Mouse (Mus musculus): ENCODE measurements around the gene Olfr1157.

Gene Olfr1157

DNA sequence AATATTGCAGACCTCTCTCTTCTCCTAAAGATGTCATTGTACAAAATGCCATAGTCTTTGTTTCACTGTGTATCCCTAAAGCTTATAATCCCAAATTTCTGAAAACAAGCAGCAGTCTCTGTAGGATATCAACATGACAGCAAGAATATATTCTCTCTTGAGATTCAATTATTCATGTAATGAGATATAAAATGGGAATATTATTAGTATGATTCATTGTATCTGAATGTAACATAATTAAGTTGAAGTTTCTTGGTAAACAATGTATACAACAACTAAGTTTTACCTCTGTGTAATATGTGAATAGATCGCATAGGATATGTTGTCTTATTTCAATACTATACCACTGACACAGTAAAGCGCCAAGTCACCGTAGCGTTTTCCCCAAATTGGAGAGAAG is at the start of gene Olfr1157:
Gene Olfr1157 (minus strand): TSS at position 101 of the 400 bp plus-strand sequence.
- DNase-seq = no peak

- no peak for DNase-seq
Measured at GRCm38 (mm10) chr2:88007515-88008318, 39.6 kb upstream of the Olfr1157 start, which contains the start of gene Olfr1160. Gene Olfr1160 (minus strand): TSS chr2:88008268.

DNA sequence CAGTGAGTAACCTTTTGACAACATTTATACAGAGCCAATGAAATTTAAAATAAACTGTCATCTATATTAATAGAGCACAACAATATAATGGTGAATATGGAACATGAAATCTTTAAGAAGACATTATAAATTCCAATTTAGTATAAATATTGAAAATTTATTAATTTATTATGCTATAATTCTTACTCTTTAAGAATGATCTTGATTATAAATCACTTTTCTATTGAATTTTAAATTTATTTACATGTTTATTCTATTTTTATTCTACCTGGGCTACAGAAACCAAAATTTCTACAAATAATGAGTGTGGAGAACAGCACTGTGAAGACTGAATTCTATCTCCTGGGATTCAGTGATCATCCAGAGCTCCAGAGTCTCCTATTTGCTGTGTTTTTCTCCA is 21.7 kb upstream of the Olfr1157 start, which contains the start of gene Olfr1158:
Gene Olfr1158 (plus strand): TSS at position 301 of the 400 bp plus-strand sequence.
- no peak for DNase-seq

DNA sequence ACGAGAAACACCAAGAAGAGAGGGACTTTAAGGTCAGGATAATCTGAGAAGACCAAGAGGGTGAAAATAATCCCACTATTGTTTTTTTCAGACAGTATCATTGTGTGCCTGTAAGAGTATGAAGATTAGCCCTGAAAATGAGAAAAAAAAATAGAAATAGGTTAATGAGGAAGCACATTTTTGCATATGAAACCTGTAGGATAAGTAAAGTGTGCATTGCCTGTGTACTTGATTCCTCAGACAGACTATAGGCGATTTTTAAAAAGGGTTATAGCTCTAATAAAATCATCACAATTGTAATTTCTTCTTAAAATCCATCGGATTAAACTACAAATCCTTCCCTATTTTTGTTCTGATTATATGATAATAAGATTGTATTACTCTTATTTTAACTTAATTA is 6.5 kb upstream of the Olfr1157 start, which contains the start of gene Olfr74:
Gene Olfr74 (minus strand): TSS at position 101 of the 400 bp plus-strand sequence.
- no peak for DNase-seq

- DNase-seq = no peak
Measured at GRCm38 (mm10) chr2:87953000-87953399, 15.1 kb downstream of the Olfr1157 start, which contains the start of gene Olfr1156. Gene Olfr1156 (minus strand): TSS chr2:87953100.

- DNase-seq = no peak
Measured at GRCm38 (mm10) chr2:87945037-87945436, 23.1 kb downstream of the Olfr1157 start, which contains the start of gene Olfr1155. Gene Olfr1155 (minus strand): TSS chr2:87945137.
